Mouse (Mus musculus) adrenal gland, postnatal 14 days (tissue): ENCODE measurements around the gene Rnf215. TPM values are rescaled to one million over a fixed set of nuclear protein-coding genes. Genes with fewer than 3 reads are reported as not detected.
A peak's percentile ranks its signal among the peaks of the same experiment; 100 is the strongest.
"Not testable (repeated sequence)": the region's sequence is repeated elsewhere in the genome, so short reads cannot be mapped to it uniquely, and the experiment has no call there.

Source experiments
- DNase-seq: peaks from one replicate; pipeline ENCODE4 v3.0.0; 2021; ENCODE audit warnings: mixed read lengths
- total RNA-seq: library from RNA; stranded (reverse); gene quantifications from 2 replicates; pipeline ENCODE4 v1.2.3, GENCODE M21; 2021

Rnf215 gene
- total RNA-seq, 1 experiment from 2014 or later, result 17.2 TPM

DNA sequence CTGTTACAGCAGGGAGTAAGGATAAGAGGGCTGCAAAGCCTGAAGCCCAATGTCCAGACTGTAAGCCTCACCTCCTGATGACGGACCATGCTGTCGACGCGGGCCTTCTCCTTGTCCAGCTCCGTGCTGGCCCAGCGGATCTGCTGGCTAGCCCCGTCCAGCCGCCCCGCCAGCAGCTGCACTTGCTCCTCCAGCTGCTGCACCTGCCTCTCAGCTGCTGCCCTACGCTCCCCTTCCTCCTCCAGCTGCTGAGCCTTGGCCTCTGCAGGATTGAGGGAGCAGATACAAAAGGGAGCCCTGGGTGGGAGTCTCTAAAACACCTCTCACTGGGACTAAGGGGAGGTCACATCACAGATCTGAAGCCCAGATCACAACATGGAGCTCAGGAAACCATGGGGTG lies 12.1 kb downstream of the Rnf215 start:
- DNase-seq, result no peak

DNA sequence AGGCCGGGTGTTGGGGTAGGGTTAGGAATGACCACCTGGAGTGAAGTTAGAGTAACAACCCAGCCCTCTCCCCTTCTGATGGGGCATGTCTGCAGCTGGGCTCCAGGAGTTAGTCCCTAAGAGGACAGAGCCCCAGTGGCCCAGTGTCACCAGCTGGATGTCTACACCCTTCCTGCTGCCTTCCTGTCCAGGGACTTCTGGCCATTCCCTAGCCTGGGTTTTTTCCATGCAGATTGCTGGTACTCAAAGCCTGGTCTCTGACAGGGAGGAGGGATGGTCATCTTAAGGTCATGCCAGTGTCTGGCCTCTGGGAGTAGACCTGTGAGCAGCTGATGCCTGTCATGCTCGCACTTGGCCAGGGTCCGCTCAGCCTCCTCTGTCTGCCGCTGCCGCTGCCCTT lies 13.1 kb downstream of the Rnf215 start:
- peak; percentile 24 for DNase-seq

DNA sequence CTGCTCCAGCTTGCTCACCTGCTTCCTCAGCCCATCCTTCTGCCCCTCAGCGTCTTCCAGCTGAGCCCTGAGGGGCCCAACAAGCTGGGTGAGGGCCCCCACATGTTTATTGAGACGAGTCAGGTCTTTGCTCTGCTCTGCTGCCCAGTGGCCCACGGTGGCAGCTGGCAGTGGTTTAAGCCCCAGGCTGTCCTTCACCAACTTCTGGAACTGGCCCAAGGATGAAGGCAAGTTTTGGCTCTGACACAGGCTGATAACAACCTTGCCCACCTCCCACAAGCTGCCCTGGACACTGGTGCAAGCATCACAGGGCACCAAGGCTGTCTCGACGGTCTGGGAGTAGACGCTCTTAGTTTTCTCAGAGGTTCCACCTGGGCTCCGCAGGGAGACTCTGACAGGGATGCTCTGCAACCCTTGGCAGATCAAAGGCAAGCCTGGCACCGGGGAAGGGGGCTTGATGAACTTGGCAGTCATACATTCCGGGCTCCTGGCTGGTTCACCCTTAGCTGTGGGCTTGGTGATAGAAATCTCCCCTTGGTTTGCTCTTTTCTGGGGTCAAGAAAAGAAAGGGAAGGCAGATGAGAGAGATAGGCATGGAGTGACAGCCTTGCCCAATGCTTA lies 13.6 kb downstream of the Rnf215 start:
- DNase-seq, result peak; percentile 47

DNA sequence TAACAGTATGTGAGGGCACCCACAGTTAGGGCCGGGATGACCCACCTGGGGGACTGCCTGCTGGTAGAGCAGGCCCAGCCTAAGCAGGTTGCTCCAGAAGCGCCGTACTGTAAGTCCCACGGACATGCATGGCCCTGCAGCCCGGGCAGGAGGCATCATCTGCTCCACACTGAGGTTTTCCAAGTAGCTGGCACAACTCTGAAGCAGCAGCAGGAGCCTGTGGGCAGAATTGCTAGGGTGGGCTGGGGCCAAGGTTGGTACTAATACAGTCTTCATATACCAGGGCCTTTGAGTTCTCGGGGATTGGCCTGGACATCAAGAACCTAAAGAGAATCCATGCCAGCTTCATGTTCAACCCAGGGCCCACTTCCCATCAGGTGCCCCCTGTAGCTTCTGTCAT lies 14.9 kb downstream of the Rnf215 start:
- no peak for DNase-seq

DNA sequence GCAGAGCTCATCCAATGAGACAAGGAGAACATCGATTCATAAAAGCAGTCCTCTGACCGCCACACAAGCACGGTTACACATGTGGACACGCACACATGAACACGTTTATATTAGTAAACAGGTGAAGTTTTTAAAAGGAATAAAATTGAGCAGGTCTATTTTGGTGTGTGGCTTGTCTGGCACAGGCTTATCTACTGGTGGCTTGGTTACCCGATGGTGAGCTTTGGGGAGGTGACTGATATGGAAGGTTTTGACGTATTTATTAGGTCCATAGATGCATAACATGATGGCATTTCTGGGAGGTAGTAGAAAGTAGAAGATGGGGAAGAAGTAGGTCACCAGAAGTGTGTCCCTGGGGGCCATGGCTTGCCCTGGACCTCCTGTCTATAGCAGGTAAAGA lies 18.7 kb downstream of the Rnf215 start:
- DNase-seq, result no peak

DNA sequence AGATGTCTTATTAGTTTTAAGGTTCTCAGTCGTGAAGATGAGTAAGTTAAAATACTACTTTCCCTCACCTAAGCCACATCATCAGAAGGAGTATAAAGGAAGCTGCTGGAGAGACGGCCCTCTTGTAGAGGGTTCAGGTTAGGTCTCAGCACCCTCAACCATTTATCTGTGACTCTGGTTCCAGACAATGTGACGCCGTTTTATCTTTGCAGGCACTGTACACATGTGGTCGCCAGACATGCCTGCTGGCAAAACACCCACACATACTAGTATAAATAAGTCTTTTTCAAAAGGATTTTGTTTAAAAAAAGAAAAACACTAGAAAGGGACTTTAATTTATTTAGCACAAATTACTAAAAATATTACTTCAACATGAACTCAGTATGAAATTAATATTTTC lies 20.6 kb downstream of the Rnf215 start:
- DNase-seq, result no peak

DNA sequence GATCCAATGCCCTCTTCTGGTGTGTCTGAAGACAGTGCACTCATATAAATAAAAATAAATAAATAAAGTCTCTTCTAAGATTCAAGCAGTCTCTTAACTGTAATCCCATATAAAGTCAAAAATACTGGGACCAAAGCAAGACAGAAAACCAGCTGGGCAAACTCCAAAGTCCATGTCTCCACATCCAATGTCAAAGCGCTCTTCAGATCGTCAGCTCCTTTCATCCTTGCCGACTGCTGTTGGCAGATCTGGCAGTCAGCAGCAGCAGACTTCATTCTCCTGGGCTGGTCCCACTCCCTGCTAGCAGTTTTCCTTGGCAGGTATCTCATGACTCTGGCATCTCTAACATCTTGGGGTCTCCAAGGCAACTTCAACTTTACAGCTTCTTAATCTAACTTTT lies 23.7 kb downstream of the Rnf215 start:
- no peak for DNase-seq

DNA sequence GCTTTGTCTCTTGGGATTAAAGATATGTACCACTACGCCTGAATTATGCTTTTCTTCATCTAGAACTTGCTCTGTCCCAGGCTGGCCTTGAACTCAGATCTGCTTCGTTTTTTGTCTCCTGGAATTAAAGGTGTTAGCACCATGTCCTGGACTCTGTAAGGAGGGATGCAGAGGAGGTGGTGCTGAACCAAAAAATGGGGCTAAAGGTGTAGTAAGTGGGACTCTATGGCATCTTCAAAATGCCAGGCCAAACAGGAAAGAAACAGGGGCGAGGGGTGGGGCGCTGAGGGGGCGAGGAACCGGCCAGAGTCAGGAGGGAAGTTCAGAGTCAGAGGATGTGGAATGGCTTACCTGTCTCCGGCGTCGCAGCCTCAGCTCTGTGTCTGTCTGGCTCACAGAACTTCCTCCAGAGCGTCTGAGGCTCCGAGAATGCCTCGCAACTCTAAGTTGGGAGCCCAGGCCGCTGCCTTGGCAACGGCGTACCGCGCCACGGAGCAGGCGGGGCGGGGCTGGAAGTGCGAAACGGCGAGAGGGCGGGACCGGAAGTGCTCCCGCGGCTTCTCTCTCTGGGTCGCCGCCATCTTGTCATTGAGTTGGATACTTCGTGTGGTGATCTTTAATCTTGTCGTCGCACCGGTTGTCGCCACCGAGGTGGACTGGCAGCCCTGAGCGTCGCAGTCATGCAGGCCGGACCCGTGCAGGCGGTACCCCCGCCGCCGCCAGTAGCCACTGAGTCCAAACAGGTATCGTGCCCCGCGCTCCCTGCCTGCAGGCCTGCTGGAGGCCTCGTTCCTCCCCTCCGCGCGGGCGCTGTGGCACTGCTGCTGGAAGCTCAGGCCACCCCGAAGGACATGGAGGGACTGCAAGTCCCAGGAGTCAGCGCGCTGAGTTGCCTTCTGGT lies 25.1 kb downstream of the Rnf215 start, which contains the start of the genes Ccdc157 and Sf3a1:
Ccdc157 (minus strand) TSS at position 486 of the 901 bp plus-strand sequence.
Sf3a1 (plus strand) TSS at position 543 of the 901 bp plus-strand sequence.
- DNase-seq, result peak; percentile 97

DNA sequence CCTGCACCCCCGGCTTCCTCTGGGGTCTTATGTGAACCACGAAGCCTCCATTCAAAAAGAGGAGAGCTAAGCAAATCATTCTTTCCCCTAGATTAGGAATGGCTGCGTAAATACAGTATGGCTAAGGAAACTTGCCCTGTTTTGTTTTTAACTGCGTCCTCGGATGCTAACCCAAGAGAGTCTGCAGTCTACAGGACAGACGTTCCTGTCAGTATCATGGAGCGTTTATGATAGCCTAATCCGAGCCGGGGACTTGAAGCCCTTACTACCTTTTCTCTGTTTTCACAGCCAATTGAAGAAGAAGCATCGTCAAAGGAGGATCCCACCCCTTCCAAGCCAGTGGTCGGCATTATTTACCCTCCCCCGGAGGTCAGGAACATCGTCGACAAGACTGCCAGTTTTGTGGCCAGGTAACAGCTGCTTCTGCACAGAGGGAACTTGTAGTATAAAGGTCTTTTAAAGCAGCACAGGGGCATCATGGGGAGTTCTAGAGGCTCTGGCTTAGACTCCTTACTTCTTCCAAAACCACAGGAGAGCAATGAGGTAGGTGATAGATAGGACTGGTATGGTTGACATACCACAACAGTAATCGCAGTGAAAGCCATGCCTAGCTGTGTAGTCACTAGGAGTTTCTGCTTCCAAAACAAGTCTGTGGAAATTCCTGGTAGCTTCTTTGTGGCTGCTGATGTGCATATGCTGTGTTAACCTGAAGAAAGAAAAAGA lies 25.9 kb downstream of the Rnf215 start:
- no peak for DNase-seq

DNA sequence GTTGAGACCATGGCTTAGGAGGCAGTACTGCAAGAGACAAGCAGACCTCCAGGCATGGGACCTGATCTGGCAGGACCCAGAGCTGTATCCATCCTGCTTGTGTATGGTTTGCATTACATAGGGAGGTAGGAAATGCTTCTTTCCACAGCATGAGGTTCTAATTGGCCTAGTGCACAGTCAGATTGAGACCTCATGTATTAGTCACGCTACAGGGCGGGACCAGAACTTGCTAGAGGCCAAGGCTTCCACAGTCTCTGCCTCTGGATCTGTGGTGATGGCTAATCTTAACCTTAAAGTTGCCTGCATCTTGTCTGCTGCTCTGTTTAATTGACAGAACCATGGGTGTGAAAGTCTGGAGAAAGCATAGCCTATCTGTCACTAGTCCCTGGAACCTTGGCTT lies 29.7 kb downstream of the Rnf215 start:
- DNase-seq, result peak; percentile 41

DNA sequence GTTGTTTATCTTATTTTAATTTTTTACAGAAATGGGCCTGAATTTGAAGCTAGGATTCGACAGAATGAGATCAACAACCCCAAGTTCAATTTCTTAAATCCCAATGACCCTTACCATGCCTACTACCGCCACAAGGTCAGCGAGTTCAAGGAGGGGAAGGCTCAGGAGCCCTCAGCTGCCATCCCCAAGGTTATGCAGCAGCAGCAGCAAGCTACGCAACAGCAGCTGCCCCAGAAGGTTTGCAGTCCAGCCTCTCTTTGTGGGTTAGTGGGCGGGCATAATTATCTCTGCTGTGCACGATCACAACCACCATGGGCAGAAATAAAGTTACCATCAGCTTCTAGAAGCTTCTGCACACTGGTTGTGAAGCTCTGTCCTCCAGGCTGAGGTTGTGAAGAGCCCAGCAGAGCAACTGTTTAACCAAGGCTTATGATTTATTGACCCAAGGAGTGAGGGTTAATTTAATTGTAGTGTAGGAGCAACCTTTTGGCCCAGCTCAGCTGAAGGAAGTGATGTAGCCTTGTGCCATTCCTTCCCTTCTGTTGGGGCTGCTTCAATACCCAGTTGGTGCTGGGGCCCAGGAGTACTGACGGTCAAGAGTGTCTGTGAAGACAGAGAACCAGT lies 31.6 kb downstream of the Rnf215 start:
- DNase-seq, result no peak

DNA sequence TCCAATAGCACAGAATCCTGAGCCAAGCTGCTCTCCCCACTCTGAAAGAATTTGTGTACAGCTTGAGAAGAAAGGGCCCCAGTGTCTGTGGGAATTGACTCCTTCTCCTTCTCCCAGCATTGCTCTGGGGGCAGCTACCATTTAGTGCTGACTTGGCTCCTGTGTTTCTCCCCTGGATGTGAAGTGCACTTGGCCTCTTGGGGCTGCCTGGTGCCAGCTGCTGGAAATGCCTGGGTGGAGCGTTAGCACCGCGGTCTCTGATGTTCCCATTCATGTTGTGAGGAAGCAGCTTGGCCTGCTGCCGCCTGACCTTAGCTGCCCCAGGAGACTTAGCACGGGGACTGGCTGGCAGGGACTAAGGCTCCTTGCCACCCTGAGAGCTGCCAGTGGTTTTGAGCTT lies 39.6 kb downstream of the Rnf215 start:
- peak; percentile 82 for DNase-seq

DNA sequence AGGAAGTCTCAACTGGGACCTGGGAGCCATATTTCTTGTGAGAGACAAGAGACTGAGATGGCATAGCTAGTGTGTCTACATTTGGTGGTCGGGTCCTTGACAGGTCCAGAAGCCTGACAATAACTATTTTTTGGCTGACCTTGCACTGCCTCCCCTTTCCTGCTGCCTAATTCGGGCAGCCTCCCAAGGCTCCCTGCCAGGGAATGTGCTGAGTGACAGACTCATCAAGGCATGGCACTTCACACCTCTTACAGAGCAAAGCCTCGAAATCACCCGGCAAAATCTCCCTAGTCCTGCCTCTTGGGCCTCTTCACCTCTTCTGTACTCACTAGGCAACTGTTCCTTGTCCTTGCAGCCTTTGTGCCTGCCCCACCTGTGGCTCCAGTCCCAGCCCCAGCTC lies 42.7 kb downstream of the Rnf215 start:
- DNase-seq, result no peak

DNA sequence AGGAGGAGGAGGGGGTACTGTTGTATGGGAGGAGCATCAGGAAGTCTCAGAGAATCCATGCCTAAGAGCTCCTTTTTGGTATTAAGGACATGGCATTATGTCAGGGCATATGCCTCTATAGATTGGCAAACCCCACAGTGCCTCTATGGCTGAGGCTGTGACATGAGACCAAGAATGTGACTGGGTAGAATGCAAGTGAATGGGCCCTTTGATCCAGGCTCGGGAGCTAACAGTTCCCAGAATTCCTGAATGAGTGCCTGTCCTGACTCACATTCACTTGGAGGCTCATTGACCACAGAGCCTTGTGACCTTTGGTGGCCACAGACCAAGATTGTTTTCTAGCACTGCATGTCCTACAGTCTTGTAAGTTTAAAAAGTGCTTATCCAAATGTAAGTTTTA lies 47.1 kb downstream of the Rnf215 start:
- no peak for DNase-seq

DNA sequence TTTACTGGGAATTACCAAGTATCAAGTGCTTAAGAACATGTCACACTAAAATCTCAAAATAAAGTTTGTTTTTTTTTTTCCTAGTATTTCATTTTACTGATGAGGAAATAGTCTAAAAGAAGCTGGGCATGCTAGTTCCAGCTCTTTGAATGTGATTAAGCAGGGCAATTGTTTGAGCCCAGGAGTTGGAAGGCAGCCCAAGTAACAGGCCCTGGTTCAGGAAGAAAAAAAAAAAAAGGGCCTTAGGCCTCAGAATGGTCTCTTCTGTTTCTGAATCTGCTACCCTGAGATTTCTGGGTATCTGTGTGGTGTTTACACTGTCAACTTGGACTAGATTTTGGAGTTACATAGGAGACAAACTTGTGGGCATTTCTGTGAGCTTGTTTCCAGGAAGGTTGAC lies 48.5 kb downstream of the Rnf215 start:
- DNase-seq, result no peak

DNA sequence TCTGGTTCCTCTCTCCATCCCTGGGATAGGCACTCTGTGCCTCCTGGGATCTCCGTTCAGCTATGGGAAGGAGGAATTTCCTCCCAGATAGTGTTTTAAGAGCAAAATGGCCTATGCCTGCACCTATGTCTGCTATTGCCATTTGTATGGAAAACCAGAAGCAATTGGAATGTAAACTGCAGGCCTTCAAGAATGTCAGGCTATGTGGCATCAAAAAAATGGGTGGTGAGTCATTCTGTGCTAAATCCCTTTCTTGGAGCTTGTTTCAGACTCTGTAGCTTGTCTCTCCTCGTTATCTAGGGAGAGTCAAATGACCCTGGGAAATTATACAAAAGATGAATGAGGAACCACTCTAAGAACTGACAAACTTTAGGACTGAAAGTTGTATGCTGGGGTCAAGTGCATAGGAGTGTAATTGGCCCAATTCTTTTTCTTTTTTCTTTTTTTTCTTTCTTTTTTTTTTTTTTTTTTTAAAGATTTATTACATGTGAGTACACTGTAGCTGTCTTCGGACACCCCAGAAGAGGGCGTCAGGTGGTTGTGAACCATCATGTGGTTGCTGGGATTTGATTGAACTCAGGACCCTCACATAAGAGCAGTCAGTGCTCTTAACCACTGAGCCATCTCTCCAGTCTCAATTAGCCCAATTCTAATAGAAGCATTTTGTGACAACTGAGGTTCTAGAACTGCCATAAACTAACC lies 49.4 kb downstream of the Rnf215 start:
- no peak for DNase-seq

DNA sequence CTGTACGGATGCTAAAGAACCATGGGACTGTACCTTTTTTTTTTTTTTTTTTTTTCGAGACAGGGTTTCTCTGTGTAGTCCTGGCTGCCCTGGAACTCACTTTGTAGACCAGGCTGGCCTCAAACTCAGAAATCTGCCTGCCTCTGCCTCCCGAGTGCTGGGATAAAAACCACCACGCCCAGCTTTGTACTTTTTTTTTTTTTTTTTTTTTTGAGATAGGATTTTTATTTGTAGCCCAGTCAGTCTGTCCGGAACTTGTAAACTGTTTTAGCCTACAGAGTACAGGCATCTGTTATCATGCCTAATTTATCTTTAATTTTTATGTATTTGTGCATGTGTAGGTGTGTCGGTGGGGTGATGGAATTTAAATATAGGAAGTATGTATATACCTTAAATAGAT lies 50.5 kb downstream of the Rnf215 start:
- not testable (repeated sequence) for DNase-seq

DNA sequence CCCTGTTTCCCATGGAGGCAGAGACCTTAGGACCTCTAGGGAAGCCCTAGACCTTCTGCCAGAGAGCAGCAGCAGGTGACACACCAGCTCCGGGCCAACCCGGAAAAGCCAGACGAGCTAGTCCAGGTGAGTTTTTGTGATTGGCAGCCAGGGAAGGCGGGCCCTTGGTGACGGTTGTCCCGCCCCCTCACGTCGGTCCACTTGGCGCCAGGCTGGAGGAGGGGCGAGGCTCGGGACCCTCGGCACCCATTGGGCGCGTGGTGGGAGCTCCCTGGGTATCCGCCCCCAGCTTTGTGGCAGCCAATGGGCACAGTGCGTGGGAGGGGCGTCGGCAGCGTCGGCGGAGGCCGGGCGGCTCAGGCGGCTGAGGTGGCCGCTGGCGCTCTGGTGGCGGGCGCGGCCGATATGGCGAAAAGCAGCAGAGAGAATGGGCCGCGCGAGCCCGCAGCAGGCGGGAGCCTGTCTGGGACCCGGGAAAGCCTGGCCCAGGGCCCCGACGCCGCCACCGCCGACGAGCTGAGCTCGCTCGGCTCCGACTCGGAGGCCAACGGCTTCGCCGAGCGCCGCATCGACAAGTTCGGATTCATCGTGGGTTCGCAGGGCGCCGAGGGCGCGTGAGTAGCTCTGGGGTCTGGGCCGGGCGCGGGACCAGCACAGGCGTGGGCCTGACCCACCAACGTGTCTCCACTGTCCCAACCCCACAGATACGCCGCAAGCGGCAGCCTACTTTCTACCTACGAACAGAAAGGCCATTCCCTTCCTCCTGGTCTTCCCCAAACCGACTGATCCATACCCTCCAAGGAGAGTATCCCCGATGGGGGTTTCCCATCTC lies 51.7 kb downstream of the Rnf215 start, which contains the start of gene Tbc1d10a:
Tbc1d10a (plus strand) TSS at position 304 of the 832 bp plus-strand sequence.
- peak; percentile 99 for DNase-seq

DNA sequence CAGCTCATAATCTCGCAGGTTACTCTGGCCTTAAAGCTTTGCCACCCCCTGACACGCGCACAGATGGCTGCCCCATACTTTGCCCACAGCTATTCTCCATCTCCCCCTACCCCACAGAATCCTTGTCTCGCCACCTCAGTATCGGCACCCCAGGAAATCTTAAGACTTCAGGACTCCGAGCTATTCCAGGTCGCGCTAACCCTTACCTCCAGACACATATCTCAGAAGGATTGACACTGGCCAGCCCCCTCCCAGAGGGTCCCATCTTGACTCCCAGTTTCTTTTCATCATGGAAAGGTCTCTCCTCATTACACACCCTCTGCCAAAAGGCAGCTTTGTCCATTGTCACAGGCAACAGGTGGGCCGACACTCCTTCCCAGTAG lies 52.3 kb downstream of the Rnf215 start:
- no peak for DNase-seq

DNA sequence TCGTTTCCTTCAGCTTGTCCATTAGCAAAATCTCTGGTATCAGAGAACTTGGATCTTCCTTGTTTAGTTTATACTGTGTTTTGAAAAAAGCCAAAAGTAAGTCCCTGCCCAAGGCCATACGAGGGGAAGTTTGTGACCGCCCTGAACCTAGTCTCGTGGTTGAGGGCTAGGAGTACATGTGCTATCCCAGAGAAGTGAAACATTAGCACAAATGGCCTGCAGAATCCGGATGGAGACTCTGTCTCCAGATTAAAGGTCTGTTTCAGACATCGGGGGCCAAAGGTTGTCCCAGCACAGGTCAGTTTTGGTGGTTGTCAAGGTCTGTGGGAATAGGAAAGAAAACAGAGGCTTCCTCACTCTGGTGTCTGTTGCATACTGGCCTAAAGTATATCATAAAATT lies 54.2 kb downstream of the Rnf215 start:
- no peak for DNase-seq

DNA sequence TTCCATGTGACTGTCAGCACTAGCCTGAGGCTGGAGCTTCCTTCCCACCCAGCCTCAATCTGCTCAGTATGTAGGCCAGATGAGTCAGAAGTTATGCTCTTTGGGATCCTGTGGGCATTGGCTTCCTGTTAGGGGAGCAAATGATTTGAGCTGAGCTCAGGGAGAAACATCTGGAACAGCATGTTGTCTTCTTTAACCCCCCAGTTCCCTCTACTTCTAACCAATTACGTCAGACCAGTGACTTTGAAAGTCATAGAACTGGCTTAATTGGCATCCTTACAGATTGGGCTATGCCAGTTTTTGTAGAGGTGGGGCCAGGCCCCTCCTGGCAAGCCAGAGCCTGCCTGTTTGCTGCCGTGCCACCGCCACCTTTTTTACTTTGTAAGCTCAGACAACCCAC lies 55.7 kb downstream of the Rnf215 start:
- DNase-seq, result peak; percentile 36
